Mouse (Mus musculus) small intestine, adult 2 months (tissue): ENCODE measurements around the gene Fam217b.

Experiments used
- CTCF ChIP-seq: fragments of 200-500 bp; IDR thresholded peaks from 2 replicates; pipeline ENCODE4 v1.5.1; 2012; ENCODE audit warnings: low read depth, mild to moderate bottlenecking, control low read depth, inconsistent platforms, low read length, moderate library complexity, mixed read lengths; ENCODE audit not compliant: insufficient replicate concordance, insufficient read length; ENCODE audit errors: extremely low read depth
- POLR2A ChIP-seq: fragments of 200-500 bp; IDR thresholded peaks from 2 replicates; pipeline ENCODE4 v1.6.1; 2012; ENCODE audit warnings: low read depth, mild to moderate bottlenecking, control low read depth, inconsistent platforms, low read length, moderate library complexity

GRCm38 (mm10) chr2:178449386-178449785 lies 35.1 kb downstream of the Fam217b start:
- TF ChIP-seq POLR2A = no peak
- no peak for TF ChIP-seq CTCF
